Mouse (Mus musculus): ENCODE results near the gene Ugt1a5. TPM values are rescaled to one million over a fixed set of nuclear protein-coding genes. Genes with fewer than 3 reads are reported as not detected.
"Not testable (repeated sequence)": the region's sequence is repeated elsewhere in the genome, so short reads cannot be mapped to it uniquely, and the experiment has no call there.

Gene Ugt1a5
- polyA plus RNA-seq, 1 experiment = not detected

DNA sequence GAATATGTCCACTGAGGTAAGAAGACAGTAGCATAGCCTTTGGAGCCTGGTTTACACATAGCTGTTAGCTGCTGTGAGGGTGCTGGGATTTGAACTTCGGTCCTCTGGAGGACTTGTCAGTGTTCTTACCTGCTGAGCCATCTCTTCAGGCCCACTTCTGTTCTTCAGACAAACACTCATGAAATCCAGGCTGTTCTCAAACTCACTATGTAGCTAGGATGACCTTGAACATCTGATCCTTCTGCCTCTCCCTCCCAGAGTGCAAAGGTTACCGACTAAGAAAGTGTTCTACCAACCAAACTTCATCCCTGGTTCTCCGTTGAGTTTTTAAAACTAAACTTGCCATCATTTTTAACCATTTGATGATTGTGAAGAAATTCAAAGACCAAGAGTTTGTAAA is 28.5 kb upstream of the Ugt1a5 start:
- no peak for TF ChIP-seq POLR2A (IDR thresholded peaks at IDR 0.05; ENCODE audit: insufficient read depth, low read depth, low read length)
- no peak for TF ChIP-seq CTCF (IDR thresholded peaks at IDR 0.05; ENCODE audit: insufficient read depth, low read depth, low read length)
- WGBS = 87% methylated on average over 3 of the region's 3 CpGs

DNA sequence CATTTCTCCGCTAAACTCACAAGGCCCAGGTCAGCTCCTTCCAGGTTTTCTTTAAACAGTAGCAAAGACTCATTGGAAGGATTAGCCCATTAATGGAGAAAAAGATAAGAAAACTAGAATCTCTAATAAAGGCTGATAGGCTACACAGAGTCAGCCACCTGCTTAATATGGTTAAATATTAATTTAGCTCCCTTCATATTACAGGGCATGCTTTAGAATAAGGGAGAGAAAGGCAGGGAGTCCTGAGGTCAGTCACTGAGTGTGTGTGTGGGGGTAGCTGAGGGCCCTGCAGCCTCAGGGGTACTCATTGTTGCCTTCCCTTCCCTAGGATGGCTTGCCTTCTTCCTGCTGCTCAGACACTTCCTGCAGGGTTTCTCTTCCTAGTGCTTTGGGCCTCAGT is 27.7 kb upstream of the Ugt1a5 start:
- WGBS = 98% methylated on average over 1 of the region's 1 CpGs
- Histone ChIP-seq H3K4me3 (ENCODE audit: insufficient read depth, low read depth, low read length) (no peak overlapping the region), H3K27ac (ENCODE audit: insufficient read depth, low read depth, low read length) (no peak overlapping the region), H3K4me1 (ENCODE audit: control insufficient read depth, insufficient read depth, low read length) (no peaks in the 10 kb centered on the region)
- TF ChIP-seq POLR2A (IDR thresholded peaks at IDR 0.05; ENCODE audit: insufficient read depth, low read depth, low read length) (no peak), CTCF (IDR thresholded peaks at IDR 0.05; ENCODE audit: insufficient read depth, low read depth, low read length) (no peak)

More for the DNA sequence above, 28.5 kb upstream of the Ugt1a5 start:
- Histone ChIP-seq H3K4me3 (ENCODE audit: insufficient read depth, low read depth, low read length) (no peak overlapping the region), H3K27ac (ENCODE audit: insufficient read depth, low read depth, low read length) (no peak overlapping the region), H3K4me1 (ENCODE audit: control insufficient read depth, insufficient read depth, low read length) (no peaks in the 10 kb centered on the region)

DNA sequence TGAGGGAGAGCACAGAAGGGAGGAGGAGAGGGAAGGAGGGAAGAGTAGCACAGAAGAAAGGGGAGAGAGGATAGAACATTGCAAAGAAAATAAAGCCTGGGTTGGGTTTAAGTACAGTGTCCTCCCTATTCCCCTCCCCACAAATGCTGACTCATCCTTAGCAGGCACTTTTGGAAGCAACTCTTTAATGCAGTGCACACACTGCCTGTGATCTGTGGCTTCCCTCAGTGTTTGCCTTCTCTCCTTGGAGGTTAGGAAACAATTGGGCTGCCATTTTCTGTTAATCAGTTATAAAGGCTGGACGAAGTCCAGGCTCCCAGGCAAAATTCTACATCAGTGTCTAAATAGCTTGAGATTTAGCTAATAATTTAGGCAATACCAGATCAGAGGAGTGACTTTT is 25.3 kb upstream of the Ugt1a5 start:
- H3K27ac ChIP-seq (ENCODE audit: insufficient read depth, low read depth, low read length); H3K4me3 ChIP-seq (ENCODE audit: insufficient read depth, low read depth, low read length); H3K4me1 ChIP-seq (ENCODE audit: control insufficient read depth, insufficient read depth, low read length): not testable (repeated sequence)
- 45% methylated on average over 1 of the region's 1 CpGs for WGBS

DNA sequence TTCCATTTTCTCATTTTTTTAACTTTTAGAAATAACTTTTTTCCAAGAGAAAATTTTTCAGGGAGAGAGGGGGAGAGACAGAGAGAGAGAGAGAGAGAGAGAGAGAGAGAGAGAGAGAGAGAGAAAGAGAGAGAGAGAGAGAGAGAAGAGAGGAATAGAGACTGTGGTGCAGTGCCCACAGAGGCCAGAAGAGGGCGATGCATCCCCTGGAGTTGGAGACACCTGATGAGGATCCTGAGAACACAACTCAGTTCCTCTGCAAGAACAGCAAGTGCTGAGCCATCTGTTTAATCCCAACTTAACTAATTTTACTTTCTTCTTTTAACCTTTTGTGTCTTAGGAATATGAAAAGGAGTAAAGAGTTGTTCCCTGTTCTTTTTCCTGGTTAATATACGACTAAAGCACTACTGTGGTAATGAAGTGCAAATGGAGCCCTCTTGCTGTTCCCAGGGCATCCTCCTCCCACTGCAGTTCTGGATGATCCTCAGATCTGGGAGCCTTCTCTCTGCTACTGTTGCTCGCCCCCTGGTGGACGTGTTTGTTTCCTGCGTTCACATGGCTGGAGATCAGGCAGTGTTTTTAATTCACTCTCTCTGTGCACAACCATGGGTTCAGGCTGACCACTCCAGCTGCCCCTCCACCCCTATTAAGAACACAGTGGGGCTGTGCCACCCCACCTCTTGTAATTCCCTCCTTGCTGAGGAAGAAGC is 21.7 kb upstream of the Ugt1a5 start:
- not testable (repeated sequence) for H3K4me3 ChIP-seq (ENCODE audit: insufficient read depth, low read depth, low read length); H3K4me1 ChIP-seq (ENCODE audit: control insufficient read depth, insufficient read depth, low read length); H3K27ac ChIP-seq (ENCODE audit: insufficient read depth, low read depth, low read length)
- WGBS = 3% methylated on average over 5 of the region's 5 CpGs

DNA sequence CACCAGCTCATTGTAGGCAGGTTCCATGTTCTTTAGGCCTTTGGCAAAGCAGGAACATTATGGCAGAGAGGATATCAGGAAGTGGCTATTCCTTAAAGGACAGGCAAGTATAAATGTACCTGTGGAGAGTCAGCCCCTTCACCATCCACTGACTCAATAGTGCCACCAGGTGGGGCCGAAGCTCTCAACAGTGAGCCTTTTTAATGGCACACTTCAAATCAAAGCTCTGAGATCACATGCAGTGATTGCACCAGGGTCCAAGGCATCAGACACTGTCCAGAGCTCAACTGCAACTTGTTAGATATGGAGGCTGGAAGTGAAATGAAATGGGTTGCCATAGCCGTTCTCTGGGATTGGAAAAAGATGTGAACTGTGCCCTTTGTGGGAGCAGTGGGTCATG is 20.5 kb upstream of the Ugt1a5 start:
- H3K4me1 ChIP-seq (ENCODE audit: control insufficient read depth, insufficient read depth, low read length); H3K4me3 ChIP-seq (ENCODE audit: insufficient read depth, low read depth, low read length); H3K27ac ChIP-seq (ENCODE audit: insufficient read depth, low read depth, low read length): not testable (repeated sequence)
- 81% methylated on average over 2 of the region's 2 CpGs for WGBS

DNA sequence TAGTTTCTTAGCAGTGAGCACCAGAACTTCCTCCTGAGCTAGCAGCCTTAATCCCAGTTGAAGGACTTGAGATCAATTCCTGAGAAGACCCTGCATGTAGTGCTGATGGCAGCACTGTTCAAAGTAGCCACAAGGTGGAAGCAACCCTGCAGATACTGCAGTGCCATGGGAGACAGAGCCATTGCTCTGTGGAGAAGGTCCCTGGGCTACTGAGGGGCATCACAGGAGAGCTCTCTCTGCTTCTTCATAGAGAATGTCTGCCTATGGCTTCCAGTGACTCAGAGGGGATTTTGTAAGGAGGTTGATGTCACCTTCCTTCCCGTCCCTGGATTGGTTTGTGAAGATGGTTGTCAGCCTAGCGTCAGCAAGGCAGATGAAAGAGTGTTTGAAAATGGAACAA is 15.7 kb upstream of the Ugt1a5 start:
- H3K4me3 ChIP-seq (ENCODE audit: insufficient read depth, low read depth, low read length); H3K27ac ChIP-seq (ENCODE audit: insufficient read depth, low read depth, low read length); H3K4me1 ChIP-seq (ENCODE audit: control insufficient read depth, insufficient read depth, low read length): not testable (repeated sequence)
- WGBS = 76% methylated on average over 2 of the region's 2 CpGs

DNA sequence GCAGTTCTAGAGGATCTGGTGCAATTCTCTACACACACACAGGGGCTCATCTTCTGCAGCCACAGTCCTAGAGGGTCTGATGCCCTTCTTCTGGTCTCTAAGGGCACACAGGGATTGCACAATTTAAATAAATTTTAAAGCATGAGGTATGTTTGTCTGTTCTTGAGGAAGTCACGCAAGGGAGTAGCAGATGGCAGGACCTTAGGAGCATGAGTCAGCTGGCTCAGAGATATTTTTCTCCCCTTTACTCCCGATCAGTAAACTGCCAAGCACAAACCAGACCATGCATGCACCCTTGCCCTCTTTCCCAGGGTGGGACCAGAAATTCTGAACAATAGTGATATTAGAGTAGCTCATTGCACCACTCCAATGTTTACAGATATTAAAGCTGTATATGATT is 7.4 kb upstream of the Ugt1a5 start:
- H3K4me3 ChIP-seq (ENCODE audit: insufficient read depth, low read depth, low read length) = no peak overlapping the region
- H3K4me1 ChIP-seq (ENCODE audit: control insufficient read depth, insufficient read depth, low read length) = no peaks in the 10 kb centered on the region
- H3K27ac ChIP-seq (ENCODE audit: insufficient read depth, low read depth, low read length) = no peak overlapping the region
- TF ChIP-seq CTCF (IDR thresholded peaks at IDR 0.05; ENCODE audit: insufficient read depth, low read depth, low read length) (no peak), POLR2A (IDR thresholded peaks at IDR 0.05; ENCODE audit: insufficient read depth, low read depth, low read length) (no peak)
- 80% methylated on average over 2 of the region's 2 CpGs for WGBS

DNA sequence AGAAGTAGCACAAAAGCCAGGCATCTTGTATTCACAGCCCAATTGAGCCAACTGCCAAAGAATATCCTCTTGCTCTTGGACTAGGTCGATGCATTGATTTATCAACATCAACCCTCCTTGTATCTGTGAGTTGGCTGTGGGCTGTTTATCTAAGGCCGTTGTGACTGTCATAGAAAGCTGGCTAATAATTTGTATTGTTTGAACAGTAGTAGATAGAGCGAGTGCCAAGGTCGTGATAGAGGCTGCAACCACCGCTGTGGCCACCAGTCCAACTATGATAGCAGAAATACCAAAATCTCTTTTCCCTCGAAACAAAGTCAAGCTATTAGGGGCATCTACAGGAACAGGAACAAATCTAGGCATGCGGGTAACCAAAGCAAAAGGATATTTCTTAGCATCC is 6.4 kb downstream of the Ugt1a5 start:
- not testable (repeated sequence) for H3K4me3 ChIP-seq (ENCODE audit: insufficient read depth, low read depth, low read length); H3K27ac ChIP-seq (ENCODE audit: insufficient read depth, low read depth, low read length); H3K4me1 ChIP-seq (ENCODE audit: control insufficient read depth, insufficient read depth, low read length)
- 83% methylated on average over 7 of the region's 7 CpGs for WGBS

DNA sequence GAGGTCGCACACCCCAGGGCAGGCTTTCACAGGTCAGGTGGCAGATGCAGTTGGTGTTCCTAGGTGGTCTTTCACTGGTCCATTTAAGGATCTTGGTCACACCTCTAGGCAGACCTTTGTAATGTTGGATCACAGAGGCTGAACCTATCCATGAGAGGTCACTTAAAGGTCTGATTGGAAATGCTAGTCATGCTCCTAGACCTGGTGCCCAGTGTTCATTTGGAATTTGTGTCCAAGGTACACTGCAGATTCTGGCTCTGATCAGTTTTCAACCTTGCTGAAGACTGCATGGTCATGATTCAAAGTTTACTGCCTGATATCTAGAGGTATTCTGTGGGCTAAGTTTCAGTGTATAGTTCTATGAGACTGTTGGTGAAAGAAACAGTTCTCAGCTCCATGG is 13.8 kb downstream of the Ugt1a5 start:
- H3K4me3 ChIP-seq (ENCODE audit: insufficient read depth, low read depth, low read length) = no peak overlapping the region
- TF ChIP-seq POLR2A (IDR thresholded peaks at IDR 0.05; ENCODE audit: insufficient read depth, low read depth, low read length) (no peak), CTCF (IDR thresholded peaks at IDR 0.05; ENCODE audit: insufficient read depth, low read depth, low read length) (no peak)
- no peaks in the 10 kb centered on the region for H3K4me1 ChIP-seq (ENCODE audit: control insufficient read depth, insufficient read depth, low read length)
- no peak overlapping the region for H3K27ac ChIP-seq (ENCODE audit: insufficient read depth, low read depth, low read length)
- 100% methylated on average over 1 of the region's 1 CpGs for WGBS

DNA sequence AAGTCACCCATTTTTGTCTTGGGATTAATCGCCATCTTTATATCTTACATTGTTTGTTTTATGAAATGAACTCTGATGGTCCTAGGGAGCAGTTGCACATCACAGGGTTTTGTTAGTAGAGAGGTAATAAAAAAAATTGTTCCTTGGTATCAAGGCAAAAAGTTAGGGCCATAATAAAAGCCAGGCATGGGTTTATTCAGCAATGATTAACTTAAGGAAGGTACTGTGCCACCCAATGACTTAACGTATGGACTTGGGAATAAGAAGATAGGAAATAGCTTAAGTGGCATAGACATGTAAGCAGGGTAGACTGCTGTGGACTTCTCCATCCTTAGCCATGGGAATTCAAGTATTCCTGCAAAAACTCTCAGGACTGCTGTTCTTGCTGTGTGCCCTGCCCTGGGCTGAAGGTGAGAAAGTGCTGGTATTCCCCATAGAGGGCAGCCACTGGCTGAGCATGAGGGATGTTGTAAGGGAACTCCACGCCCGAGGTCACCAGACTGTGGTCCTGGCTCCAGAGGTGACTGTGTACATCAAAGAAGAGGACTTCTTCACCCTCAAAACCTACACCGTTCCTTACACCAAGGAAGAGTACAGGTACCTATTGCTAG is 20.6 kb downstream of the Ugt1a5 start:
- H3K4me1 ChIP-seq (ENCODE audit: control insufficient read depth, insufficient read depth, low read length) = no peaks in the 10 kb centered on the region
- H3K4me3 ChIP-seq (ENCODE audit: insufficient read depth, low read depth, low read length) = no peak overlapping the region
- no peak overlapping the region for H3K27ac ChIP-seq (ENCODE audit: insufficient read depth, low read depth, low read length)
- TF ChIP-seq CTCF (IDR thresholded peaks at IDR 0.05; ENCODE audit: insufficient read depth, low read depth, low read length) = no peak
- no peak for TF ChIP-seq POLR2A (IDR thresholded peaks at IDR 0.05; ENCODE audit: insufficient read depth, low read depth, low read length)
- WGBS = 91% methylated on average over 5 of the region's 5 CpGs

All from olfactory bulb, adult 2 months (tissue).